Mouse (Mus musculus) liver, embryonic 14 days (tissue): ENCODE data around the gene Olfr1361. TPM values are rescaled to one million over a fixed set of nuclear protein-coding genes. Genes with fewer than 3 reads are reported as not detected.

Source experiments
- polyA plus RNA-seq: library from polyadenylated mRNA; depleted of rRNA; stranded (reverse); fragments of >200 nt; gene quantifications from 2 replicates; pipeline ENCODE4 v1.2.3, GENCODE M21; 2012; rRNA removed

Olfr1361 gene
- polyA plus RNA-seq = not detected in 2 replicates

DNA sequence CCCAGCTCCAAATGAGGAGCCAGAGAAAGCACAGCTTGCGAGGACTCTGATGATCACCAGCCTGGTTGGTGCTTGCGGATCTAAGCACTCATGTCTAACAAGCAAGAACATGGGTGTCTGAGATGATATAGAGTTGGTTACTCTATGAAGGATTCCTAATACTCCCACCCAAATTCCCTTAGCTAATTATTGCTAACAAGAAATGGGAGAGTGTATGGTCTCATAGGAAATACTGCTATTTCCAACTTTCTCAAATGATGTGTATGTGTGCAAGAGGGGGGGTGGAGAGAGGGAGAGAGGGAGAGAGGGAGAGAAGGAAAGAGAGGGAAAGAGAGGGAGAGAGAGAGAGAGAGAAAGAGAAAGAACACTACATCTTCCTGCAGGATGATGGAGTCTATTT, at the start of gene Olfr1361:
TSS of gene Olfr1361 (minus strand) at position 101 of the 400 bp plus-strand sequence.

GRCm38 (mm10) chr13:21697811-21698210, 34.6 kb upstream of the Olfr1361 start, which contains the start of gene Olfr1359:
Gene Olfr1359 (plus strand): TSS chr13:21698111.

DNA sequence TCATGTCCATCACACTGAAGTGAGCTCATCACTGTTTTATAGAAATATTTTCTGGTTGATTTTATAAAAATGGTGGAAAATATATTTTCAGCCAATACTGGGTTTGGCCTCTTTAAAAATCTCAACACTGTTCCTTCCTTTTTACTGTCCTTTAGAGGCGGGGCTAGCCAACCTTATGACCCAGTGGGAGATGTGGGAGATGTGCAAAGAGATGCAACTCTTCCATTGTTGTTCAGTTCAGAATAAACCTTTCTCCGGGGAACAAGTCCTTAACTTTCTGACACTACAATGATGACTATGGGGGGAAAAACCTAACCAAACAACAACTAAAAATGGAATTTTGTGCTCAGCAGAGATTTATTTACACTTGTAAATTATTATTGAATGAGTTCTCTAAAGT, 14.1 kb upstream of the Olfr1361 start, which contains the start of gene Olfr1360:
TSS of gene Olfr1360 (minus strand) at position 101 of the 400 bp plus-strand sequence.

GRCm38 (mm10) chr13:21642418-21642817, 20.8 kb downstream of the Olfr1361 start, which contains the start of gene Olfr11:
Gene Olfr11 (minus strand): TSS chr13:21642518.

DNA sequence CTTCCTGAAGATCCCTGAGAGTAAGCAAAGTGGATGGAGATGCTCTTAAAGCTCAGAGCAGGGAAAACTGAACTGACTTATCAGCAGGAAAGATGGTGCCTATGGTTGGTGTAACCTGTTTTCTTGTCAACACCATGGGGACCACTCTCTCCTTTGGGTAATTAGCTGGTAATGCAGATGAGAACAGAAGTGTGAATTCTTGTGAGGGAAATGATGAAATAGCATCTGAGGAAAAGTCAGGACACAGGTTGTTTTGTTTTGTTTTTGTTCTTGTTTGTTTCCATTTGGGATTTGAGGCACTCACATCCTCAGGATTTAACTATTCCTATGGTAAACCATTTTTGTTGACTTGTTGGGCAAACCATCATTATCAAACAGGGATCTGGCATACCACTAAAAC, 49.3 kb downstream of the Olfr1361 start, which contains the start of gene Olfr1362:
TSS of gene Olfr1362 (minus strand) at position 101 of the 400 bp plus-strand sequence.

Other genes starting within 250 kb of the Olfr1361 start
- 1.3 and 1.4 TPM in 2 replicates for gene Pgbd1, start 222.3 kb downstream of the Olfr1361 start, polyA plus RNA-seq
- 9.0 and 10.6 TPM in 2 replicates for gene Zscan26, start 209.7 kb downstream of the Olfr1361 start, polyA plus RNA-seq
- gene Nkapl, start 194.9 kb downstream of the Olfr1361 start, polyA plus RNA-seq = 0.27 and 0.31 TPM in 2 replicates
- 0.17 and 0.21 TPM in 2 replicates for gene Zkscan4, start 184.5 kb downstream of the Olfr1361 start, polyA plus RNA-seq
- not detected in 2 replicates for gene Gm10065, start 183.9 kb downstream of the Olfr1361 start, polyA plus RNA-seq
- 0.60 and 0.98 TPM in 2 replicates for gene AK157302, start 168.2 kb downstream of the Olfr1361 start, polyA plus RNA-seq
- 5.1 and 7.4 TPM in 2 replicates for gene Gm11273, start 162.0 kb downstream of the Olfr1361 start, polyA plus RNA-seq
- 2.0 and 2.2 TPM in 2 replicates for gene Zkscan8, start 132.3 kb downstream of the Olfr1361 start, polyA plus RNA-seq
- gene Olfr1366, start 120.6 kb downstream of the Olfr1361 start, polyA plus RNA-seq = not detected in 2 replicates
- gene Olfr1535, start 103.5 kb downstream of the Olfr1361 start, polyA plus RNA-seq = not detected in 2 replicates
- not detected in 2 replicates for gene Olfr1364, start 81.6 kb downstream of the Olfr1361 start, polyA plus RNA-seq
- gene Olfr1362, start 49.4 kb downstream of the Olfr1361 start, polyA plus RNA-seq = not detected in 2 replicates
- not detected in 2 replicates for gene Olfr11, start 20.9 kb downstream of the Olfr1361 start, polyA plus RNA-seq
- not detected in 2 replicates for gene Olfr1360, start 14.0 kb upstream of the Olfr1361 start, polyA plus RNA-seq
- gene Olfr1359, start 34.7 kb upstream of the Olfr1361 start, polyA plus RNA-seq = not detected in 2 replicates
- 14.6 and 15.9 TPM in 2 replicates for gene Hist1h2bl, start 52.8 kb upstream of the Olfr1361 start, polyA plus RNA-seq
- 6.1 and 8.0 TPM in 2 replicates for gene Hist1h2ai, start 53.0 kb upstream of the Olfr1361 start, polyA plus RNA-seq
- 25.6 and 32.9 TPM in 2 replicates for gene Hist1h3h, start 54.3 kb upstream of the Olfr1361 start, polyA plus RNA-seq
- gene Hist1h2bm, start 58.7 kb upstream of the Olfr1361 start, polyA plus RNA-seq = 17.9 and 18.0 TPM in 2 replicates
- gene Hist1h4j, start 71.7 kb upstream of the Olfr1361 start, polyA plus RNA-seq = 31.8 and 33.2 TPM in 2 replicates
- gene Hist1h4k, start 87.1 kb upstream of the Olfr1361 start, polyA plus RNA-seq = 30.3 and 35.2 TPM in 2 replicates
- gene Hist1h2ak, start 90.4 kb upstream of the Olfr1361 start, polyA plus RNA-seq = 49.3 and 52.1 TPM in 2 replicates
- 15.9 and 19.2 TPM in 2 replicates for gene Hist1h2bn, start 90.7 kb upstream of the Olfr1361 start, polyA plus RNA-seq
- gene Hist1h1b, start 117.2 kb upstream of the Olfr1361 start, polyA plus RNA-seq = 9.7 and 11.9 TPM in 2 replicates
- gene Hist1h3i, start 120.0 kb upstream of the Olfr1361 start, polyA plus RNA-seq = 30.9 and 33.6 TPM in 2 replicates
- gene Hist1h2an, start 123.8 kb upstream of the Olfr1361 start, polyA plus RNA-seq = 10.0 and 11.5 TPM in 2 replicates
- gene Hist1h2bp, start 124.1 kb upstream of the Olfr1361 start, polyA plus RNA-seq = 2.1 and 3.0 TPM in 2 replicates
- gene Hist1h2bq, start 146.8 kb upstream of the Olfr1361 start, polyA plus RNA-seq = 10.6 and 13.5 TPM in 2 replicates
- 0.12 and 0.19 TPM in 2 replicates for gene Hist1h2ao, start 147.1 kb upstream of the Olfr1361 start, polyA plus RNA-seq
- not detected in 2 replicates for gene Hist1h4m, start 148.4 kb upstream of the Olfr1361 start, polyA plus RNA-seq
- 44.5 and 54.6 TPM in 2 replicates for gene Hist1h4n, start 168.8 kb upstream of the Olfr1361 start, polyA plus RNA-seq
- gene Hist1h2ap, start 170.1 kb upstream of the Olfr1361 start, polyA plus RNA-seq = 78.6 and 88.4 TPM in 2 replicates
- 5.4 and 8.3 TPM in 2 replicates for gene Hist1h2br, start 170.4 kb upstream of the Olfr1361 start, polyA plus RNA-seq